Mouse (Mus musculus): ENCODE data around the gene Myef2. TPM values are rescaled to one million over a fixed set of nuclear protein-coding genes. Genes with fewer than 3 reads are reported as not detected.

Myef2 gene
- total RNA-seq, 2 experiments from 2014 or later, result 6.0 to 6.9 TPM

GRCm38 (mm10) chr2:125073056-125073780 is 50.2 kb downstream of the Myef2 start:
- DNase-seq, result peak; percentile 11 to 21
- intact Hi-C loops (cut with DNase I), result no loop called here

- no peak for DNase-seq
- intact Hi-C loops (cut with DNase I), result no loop called here
These were observed 54.8 kb downstream of the Myef2 start for GRCm38 (mm10) chr2:125068696-125069095.

GRCm38 (mm10) chr2:125067894-125068293 is 55.6 kb downstream of the Myef2 start, which contains the start of gene Slc24a5:
Slc24a5 (plus strand) TSS chr2:125068124.
- intact Hi-C loops (cut with DNase I), result no loop called here
- peak; percentile 7 to 25 for DNase-seq

- intact Hi-C loops (cut with DNase I), result no loop called here
- no peak for DNase-seq
These were observed 56.1 kb downstream of the Myef2 start for GRCm38 (mm10) chr2:125067373-125067772.

- no peak for DNase-seq
- intact Hi-C loops (cut with DNase I), result no loop called here
These were observed 60.5 kb downstream of the Myef2 start for GRCm38 (mm10) chr2:125062944-125063343.

- DNase-seq, result no peak
- intact Hi-C loops (cut with DNase I), result no loop called here
These were observed 62.0 kb downstream of the Myef2 start for GRCm38 (mm10) chr2:125061451-125061850.

- intact Hi-C loops (cut with DNase I), result loop anchor here (2.0 kb wide), 1 partner anchor 131 kb away; no protein-coding TSS in a partner anchor
- no peak for DNase-seq
These were observed 66.1 kb downstream of the Myef2 start for GRCm38 (mm10) chr2:125057250-125057815.

GRCm38 (mm10) chr2:125055316-125055903 is 68.1 kb downstream of the Myef2 start:
- intact Hi-C loops (cut with DNase I), result no loop called here
- no peak for DNase-seq

Other genes starting within 250 kb of the Myef2 start
- gene Slc24a5, start 55.5 kb downstream of the Myef2 start, total RNA-seq (2021), result under 1 TPM; 0.64 to 0.89 TPM
- gene Ctxn2, start 13.0 kb upstream of the Myef2 start, total RNA-seq (2021), result not detected
- not detected for gene Slc12a1, start 28.8 kb upstream of the Myef2 start, total RNA-seq (2021)
- 10 to 100 TPM; 25.7 to 28.3 TPM for gene Dut, start 123.5 kb upstream of the Myef2 start, total RNA-seq (2021)

Measured in heart, postnatal 36 days (tissue).